Mouse (Mus musculus) B cell, adult 2 months (primary cell): Measurements from ENCODE around the gene Polr2g.

ENCODE experiments used
- DNase-seq, 2 experiments: peaks; one replicate each; pipeline ENCODE4 v3.0.0; 2022

The Polr2g gene

DNA sequence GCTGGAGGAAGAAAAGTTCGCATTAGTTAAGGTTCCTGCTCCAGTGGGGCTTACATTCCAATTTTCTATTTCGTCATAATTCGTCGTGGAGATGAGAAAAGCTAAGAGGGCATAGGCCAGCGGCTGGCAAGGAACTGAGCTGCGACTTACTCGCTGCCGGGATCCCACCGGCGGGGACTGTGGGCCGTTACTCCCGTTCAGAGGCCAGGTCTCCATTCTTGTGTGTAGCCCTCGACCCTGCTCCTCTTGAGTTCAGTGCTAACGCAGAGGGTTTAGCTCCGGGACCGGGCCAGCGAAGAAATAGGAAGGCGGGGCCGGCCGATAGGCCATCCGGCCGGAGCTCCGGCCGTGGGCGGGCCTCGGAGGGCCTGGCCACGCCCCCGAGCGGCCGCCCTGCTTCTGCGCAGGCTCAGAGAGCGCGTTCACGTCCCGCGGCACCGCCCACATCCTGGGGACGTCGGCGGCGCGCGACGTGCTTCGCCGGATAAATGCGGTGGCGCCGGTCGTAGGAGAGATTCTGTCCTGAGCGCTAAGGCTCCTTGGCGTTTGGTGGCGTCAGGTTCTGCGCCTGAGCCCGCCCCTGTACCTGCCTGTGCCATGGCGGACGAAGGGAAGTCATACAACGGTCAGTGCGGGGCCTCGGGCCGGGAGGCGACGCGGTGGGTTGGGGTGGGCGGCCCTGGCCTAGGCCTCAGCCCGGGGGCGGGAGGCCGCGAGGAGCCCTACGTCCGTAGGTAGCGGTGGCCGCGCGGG is 41.6 kb downstream of the Polr2g start, which contains the start of gene Nxf1:
TSS of gene Nxf1 (plus strand) at position 439 of the 753 bp plus-strand sequence.
- peak; percentile 94 to 95 for DNase-seq

DNA sequence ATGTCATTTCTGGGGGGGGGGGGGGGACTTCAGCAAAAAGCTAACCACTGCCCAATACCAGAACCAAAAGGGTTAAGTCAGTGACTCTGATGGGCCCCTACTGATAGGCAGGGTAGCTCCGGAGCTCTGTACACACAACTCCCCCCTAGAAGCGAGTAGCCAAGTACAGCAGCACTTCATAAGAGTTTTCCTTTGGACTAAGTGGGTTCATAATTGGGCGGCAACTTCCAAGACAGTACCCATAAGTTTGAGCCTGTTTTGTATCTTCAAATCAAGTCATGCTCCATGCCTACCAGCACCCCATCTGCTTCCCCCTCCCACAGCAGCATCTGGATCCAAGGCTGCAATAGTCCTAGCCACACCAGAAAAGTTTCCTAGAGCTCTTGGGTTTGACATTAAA is 42.7 kb downstream of the Polr2g start:
- DNase-seq = no peak

DNA sequence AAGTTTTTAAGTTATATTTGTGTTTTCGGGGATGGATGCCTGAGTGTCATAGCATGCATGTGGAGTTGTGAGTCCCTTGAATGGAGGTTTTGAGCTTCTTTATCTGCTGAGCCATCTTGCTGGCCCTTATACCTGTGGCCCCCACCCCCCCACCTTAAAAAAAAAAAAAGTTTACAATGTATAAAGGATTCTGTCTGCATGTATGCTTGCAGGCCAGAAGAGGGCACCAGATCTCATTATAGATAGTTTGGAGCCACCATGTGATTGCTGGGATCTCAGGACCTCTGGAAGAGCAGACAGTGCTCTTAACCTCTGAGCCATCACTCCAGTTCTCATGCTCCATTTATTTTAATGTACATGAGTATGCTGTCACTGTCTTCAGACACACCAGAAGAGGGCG is 51.0 kb downstream of the Polr2g start:
- DNase-seq = no peak

DNA sequence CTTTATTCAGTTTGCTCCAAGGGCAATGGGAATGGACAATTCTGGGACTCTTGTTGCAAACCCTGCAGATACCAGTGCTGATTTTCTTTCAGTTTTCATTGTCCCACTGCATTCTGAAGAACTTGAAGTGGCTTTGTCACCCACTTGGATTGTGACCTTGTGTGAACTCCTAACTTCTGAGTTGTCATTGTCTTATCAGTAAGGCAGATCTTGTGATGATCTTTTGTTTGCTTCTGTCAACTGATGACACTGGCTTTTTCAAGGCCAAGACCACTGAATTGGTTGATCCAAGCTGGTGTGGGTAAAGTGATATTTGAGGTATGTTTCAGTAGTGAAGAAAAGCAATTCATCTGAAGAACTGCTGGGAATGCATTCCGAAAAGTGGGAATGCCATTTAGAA is 53.0 kb downstream of the Polr2g start:
- DNase-seq = no peak
